Mouse (Mus musculus) midbrain, embryonic 15.5 days (tissue): ENCODE results near the gene Ank3. TPM values are rescaled to one million over a fixed set of nuclear protein-coding genes. Genes with fewer than 3 reads are reported as not detected.
A peak's percentile ranks its signal among the peaks of the same experiment; 100 is the strongest.

Experiments
- ATAC-seq: fragments of 200-750 bp; cut with Nextera tagmentation; replicated peaks from 2 replicates; pipeline ENCODE4 v1.8.0; 2017; ENCODE audit warnings: moderate TSS enrichment
- H3K27ac ChIP-seq: fragments of 300-500 bp; sonication (generic); 2 replicates; pipeline ENCODE4 v1.5.1; 2015; ENCODE audit warnings: mild to moderate bottlenecking, inconsistent platforms
- H3K27me3 ChIP-seq: fragments of 300-500 bp; sonication (generic); replicated peaks from 2 replicates; pipeline ENCODE4 v1.6.1; 2015; ENCODE audit warnings: inconsistent platforms
- H3K36me3 ChIP-seq: fragments of 300-500 bp; sonication (generic); replicated peaks from 2 replicates; pipeline ENCODE4 v1.6.1; 2015; ENCODE audit warnings: inconsistent platforms
- H3K4me1 ChIP-seq: fragments of 300-500 bp; sonication (generic); 2 replicates; pipeline ENCODE4 v1.6.1; 2015; ENCODE audit warnings: inconsistent platforms
- H3K4me2 ChIP-seq: fragments of 300-500 bp; sonication (generic); 2 replicates; pipeline ENCODE4 v1.6.1; 2015; ENCODE audit warnings: inconsistent platforms, mild to moderate bottlenecking, moderate library complexity
- H3K4me3 ChIP-seq: fragments of 300-500 bp; sonication (generic); 2 replicates; pipeline ENCODE4 v1.5.1; 2015; ENCODE audit warnings: mild to moderate bottlenecking, inconsistent platforms
- H3K9ac ChIP-seq: fragments of 300-500 bp; sonication (generic); 2 replicates; pipeline ENCODE4 v1.6.1; 2015; ENCODE audit warnings: mild to moderate bottlenecking, inconsistent platforms
- H3K9me3 ChIP-seq: fragments of 300-500 bp; sonication (generic); 2 replicates; pipeline ENCODE4 v1.6.1; 2016; ENCODE audit warnings: inconsistent platforms
- WGBS: fragments of 180-500 bp; shearing (Covaris S2); methylation state at CpG from one replicate; pipeline ENCODE4 v1.1.7; 2015; ENCODE audit warnings: mixed read lengths; 5-methylcytosine and 5-hydroxymethylcytosine counted together
- polyA plus RNA-seq: library from polyadenylated mRNA; unstranded; fragments of >200 nt; fragmentation: Nextera tagmentation; extraction: Ambion mirVana; gene quantifications from 2 replicates; pipeline ENCODE4 v1.2.1, GENCODE M21; 2015

Gene Ank3
- polyA plus RNA-seq, 1 experiment from 2014 or later, result 108 TPM

GRCm38 (mm10) chr10:69373796-69374550 is 24.6 kb upstream of the Ank3 start:
- Histone ChIP-seq H3K9me3 (no peaks in the 10 kb centered on the region), H3K4me1 (no peaks in the 10 kb centered on the region), H3K27me3 (no peaks in the 10 kb centered on the region), H3K4me3 (no peak overlapping the region), H3K36me3 (no peaks in the 10 kb centered on the region), H3K9ac (no peak overlapping the region), H3K4me2 (no peak overlapping the region), H3K27ac (no peak overlapping the region)
- 60% methylated on average over 10 of the region's 10 CpGs for WGBS
- ATAC-seq, result no peak

GRCm38 (mm10) chr10:69375154-69375553 is 23.4 kb upstream of the Ank3 start:
- 58% methylated on average over 7 of the region's 7 CpGs for WGBS
- H3K4me2 ChIP-seq, result no peak overlapping the region
- no peak overlapping the region for H3K27ac ChIP-seq

GRCm38 (mm10) chr10:69383186-69383585 is 15.4 kb upstream of the Ank3 start:
- no peak for ATAC-seq
- no peak overlapping the region for H3K4me3 ChIP-seq

More at GRCm38 (mm10) chr10:69375154-69375553, 23.4 kb upstream of the Ank3 start:
- Histone ChIP-seq H3K4me3 (no peak overlapping the region), H3K9me3 (no peaks in the 10 kb centered on the region), H3K4me1 (no peaks in the 10 kb centered on the region), H3K27me3 (no peaks in the 10 kb centered on the region), H3K9ac (no peak overlapping the region), H3K36me3 (no peaks in the 10 kb centered on the region)
- ATAC-seq, result no peak

GRCm38 (mm10) chr10:69384640-69385039 is 13.9 kb upstream of the Ank3 start:
- Histone ChIP-seq H3K4me3 (no peak overlapping the region), H3K4me2 (no peak overlapping the region), H3K9ac (no peak overlapping the region), H3K36me3 (no peaks in the 10 kb centered on the region), H3K4me1 (no peaks in the 10 kb centered on the region), H3K27ac (no peak overlapping the region), H3K9me3 (no peaks in the 10 kb centered on the region), H3K27me3 (no peaks in the 10 kb centered on the region)
- ATAC-seq, result no peak
- 81% methylated on average over 11 of the region's 11 CpGs for WGBS

More at GRCm38 (mm10) chr10:69383186-69383585, 15.4 kb upstream of the Ank3 start:
- no peaks in the 10 kb centered on the region for H3K4me1 ChIP-seq
- no peak overlapping the region for H3K9ac ChIP-seq
- no peak overlapping the region for H3K4me2 ChIP-seq
- WGBS, result 73% methylated on average over 1 of the region's 1 CpGs
- no peaks in the 10 kb centered on the region for H3K27me3 ChIP-seq
- no peaks in the 10 kb centered on the region for H3K9me3 ChIP-seq
- no peak overlapping the region for H3K27ac ChIP-seq
- no peaks in the 10 kb centered on the region for H3K36me3 ChIP-seq

- Histone ChIP-seq H3K9me3 (no peaks in the 10 kb centered on the region), H3K4me1 (no peaks in the 10 kb centered on the region), H3K27me3 (no peaks in the 10 kb centered on the region), H3K9ac (no peak overlapping the region), H3K36me3 (no peaks in the 10 kb centered on the region), H3K4me2 (no peak overlapping the region), H3K4me3 (no peak overlapping the region), H3K27ac (no peak overlapping the region)
- ATAC-seq, result no peak
- 95% methylated on average over 8 of the region's 8 CpGs for WGBS
Measured at GRCm38 (mm10) chr10:69385136-69385535, 13.4 kb upstream of the Ank3 start.

GRCm38 (mm10) chr10:69386767-69387166 is 11.8 kb upstream of the Ank3 start:
- WGBS, result 83% methylated on average over 8 of the region's 8 CpGs
- Histone ChIP-seq H3K36me3 (no peaks in the 10 kb centered on the region), H3K4me2 (no peak overlapping the region), H3K27me3 (no peaks in the 10 kb centered on the region), H3K9ac (no peak overlapping the region), H3K4me3 (no peak overlapping the region), H3K4me1 (no peaks in the 10 kb centered on the region), H3K9me3 (no peaks in the 10 kb centered on the region), H3K27ac (no peak overlapping the region)
- ATAC-seq, result no peak

GRCm38 (mm10) chr10:69389511-69389910 is 9.1 kb upstream of the Ank3 start:
- no peaks in the 10 kb centered on the region for H3K36me3 ChIP-seq
- ATAC-seq, result no peak
- H3K27me3 ChIP-seq, result no peaks in the 10 kb centered on the region
- H3K9ac ChIP-seq, result no peak overlapping the region
- H3K27ac ChIP-seq, result no peak overlapping the region
- no peak overlapping the region for H3K4me2 ChIP-seq
- 87% methylated on average over 4 of the region's 4 CpGs for WGBS
- no peaks in the 10 kb centered on the region for H3K9me3 ChIP-seq
- no peaks in the 10 kb centered on the region for H3K4me1 ChIP-seq
- no peak overlapping the region for H3K4me3 ChIP-seq

GRCm38 (mm10) chr10:69398197-69398762 is 293 bp upstream of the Ank3 start:
- under 1% methylated on average over 26 of the region's 26 CpGs for WGBS
- peak overlapping the region; percentile 68 for H3K4me3 ChIP-seq
- no peaks in the 10 kb centered on the region for H3K36me3 ChIP-seq
- no peaks in the 10 kb centered on the region for H3K9me3 ChIP-seq
- H3K27me3 ChIP-seq, result peaks cover 36% of the 10 kb centered on the region
- peak; percentile 53 for ATAC-seq
- H3K9ac ChIP-seq, result peak overlapping the region; percentile 41
- peak overlapping the region; percentile 100 for H3K4me2 ChIP-seq
- peaks cover 26% of the 10 kb centered on the region for H3K4me1 ChIP-seq
- H3K27ac ChIP-seq, result no peak overlapping the region

GRCm38 (mm10) chr10:69399814-69400385 is 1.3 kb downstream of the Ank3 start:
- 0 out of 2 replicates have a peak overlapping the region, but pooled peaks have one; percentile 41 for H3K9ac ChIP-seq
- no peaks in the 10 kb centered on the region for H3K9me3 ChIP-seq
- peaks cover 26% of the 10 kb centered on the region for H3K4me1 ChIP-seq
- WGBS, result 4% methylated on average over 17 of the region's 17 CpGs
- ATAC-seq, result no peak
- H3K4me3 ChIP-seq, result peak overlapping the region; percentile 68
- H3K27ac ChIP-seq, result no peak overlapping the region
- H3K36me3 ChIP-seq, result no peaks in the 10 kb centered on the region
- peaks cover 36% of the 10 kb centered on the region for H3K27me3 ChIP-seq
- H3K4me2 ChIP-seq, result peak overlapping the region; percentile 100

GRCm38 (mm10) chr10:69405431-69405830 is 6.9 kb downstream of the Ank3 start:
- H3K36me3 ChIP-seq, result no peaks in the 10 kb centered on the region
- no peak overlapping the region for H3K4me3 ChIP-seq
- H3K27me3 ChIP-seq, result peaks cover 10% of the 10 kb centered on the region; the same call in 1 of the 2 replicates
- H3K9ac ChIP-seq, result no peak overlapping the region
- no peak for ATAC-seq
- no peak overlapping the region for H3K4me2 ChIP-seq
- 79% methylated on average over 4 of the region's 4 CpGs for WGBS
- H3K4me1 ChIP-seq, result peaks cover 2% of the 10 kb centered on the region
- no peaks in the 10 kb centered on the region for H3K9me3 ChIP-seq
- H3K27ac ChIP-seq, result no peak overlapping the region

GRCm38 (mm10) chr10:69414888-69415287 is 16.3 kb downstream of the Ank3 start:
- ATAC-seq, result no peak
- no peaks in the 10 kb centered on the region for H3K9me3 ChIP-seq

GRCm38 (mm10) chr10:69418716-69419115 is 20.1 kb downstream of the Ank3 start:
- no peak overlapping the region for H3K4me3 ChIP-seq
- no peaks in the 10 kb centered on the region for H3K9me3 ChIP-seq
- no peak overlapping the region for H3K27ac ChIP-seq
- WGBS, result 91% methylated on average over 8 of the region's 8 CpGs
- no peak for ATAC-seq
- no peaks in the 10 kb centered on the region for H3K27me3 ChIP-seq
- H3K36me3 ChIP-seq, result no peaks in the 10 kb centered on the region
- H3K9ac ChIP-seq, result no peak overlapping the region
- H3K4me1 ChIP-seq, result no peaks in the 10 kb centered on the region
- no peak overlapping the region for H3K4me2 ChIP-seq

More at GRCm38 (mm10) chr10:69414888-69415287, 16.3 kb downstream of the Ank3 start:
- Histone ChIP-seq H3K27ac (no peak overlapping the region), H3K27me3 (no peaks in the 10 kb centered on the region), H3K9ac (no peak overlapping the region), H3K4me2 (no peak overlapping the region), H3K4me1 (no peaks in the 10 kb centered on the region), H3K36me3 (no peaks in the 10 kb centered on the region), H3K4me3 (no peak overlapping the region)
- 73% methylated on average over 12 of the region's 12 CpGs for WGBS
